Mouse (Mus musculus): ENCODE results near the gene Nt5dc3.

- TF ChIP-seq GATA1 (IDR thresholded peaks at IDR 0.05; ENCODE audit: borderline replicate concordance, low read length): no peak
- no peak for TF ChIP-seq FLI1 (IDR thresholded peaks at IDR 0.05; ENCODE audit: low read length)
These were observed 93.8 kb downstream of the Nt5dc3 start for GRCm38 (mm10) chr10:86872591-86872990.
